Mouse (Mus musculus) kidney, adult 18-20 months (tissue): Measurements from ENCODE around the gene Duox1.

Experiments used
- DNase-seq: peaks from one replicate; pipeline ENCODE4 v3.0.0; 2021

Duox1 gene

DNA sequence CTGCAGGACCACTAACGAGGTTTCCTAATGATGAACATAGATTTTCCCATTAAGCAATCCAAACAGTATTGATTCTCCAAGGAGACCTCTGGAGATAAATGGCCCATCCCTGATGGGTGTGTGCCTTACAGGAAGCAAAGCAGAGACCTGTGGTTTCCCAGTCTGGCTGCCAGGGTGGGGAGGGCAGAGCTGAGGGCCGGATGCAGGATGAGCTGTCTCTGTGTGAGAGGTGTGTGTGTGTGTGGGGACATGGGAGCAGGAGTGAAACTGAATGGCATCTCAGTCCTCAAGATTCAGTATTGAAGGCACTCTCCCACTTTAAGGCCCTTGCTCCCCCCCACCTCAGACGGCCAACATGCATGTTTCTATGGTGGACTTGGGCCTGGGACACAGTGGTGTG lies 40.7 kb downstream of the Duox1 start:
- no peak for DNase-seq

DNA sequence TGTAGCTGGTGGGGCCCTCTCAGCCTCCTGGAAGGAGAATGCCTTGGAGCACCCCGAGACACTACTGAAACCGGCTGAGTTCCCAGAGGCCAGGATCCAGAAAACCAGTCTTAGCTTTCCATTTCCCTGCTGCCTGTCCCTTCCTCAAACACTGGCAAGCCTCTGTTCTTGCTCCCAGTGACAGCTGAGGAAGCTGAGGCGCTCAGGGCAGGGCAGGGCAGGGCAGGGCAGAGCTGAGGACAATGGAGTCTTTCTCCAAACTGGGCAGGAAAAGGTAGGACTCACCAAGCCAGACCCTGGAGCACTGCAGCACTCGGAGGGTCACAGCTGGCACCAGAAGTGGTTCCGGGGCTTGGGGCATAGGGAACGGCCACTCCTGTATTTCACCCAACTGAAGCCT lies 44.8 kb downstream of the Duox1 start:
- no peak for DNase-seq

DNA sequence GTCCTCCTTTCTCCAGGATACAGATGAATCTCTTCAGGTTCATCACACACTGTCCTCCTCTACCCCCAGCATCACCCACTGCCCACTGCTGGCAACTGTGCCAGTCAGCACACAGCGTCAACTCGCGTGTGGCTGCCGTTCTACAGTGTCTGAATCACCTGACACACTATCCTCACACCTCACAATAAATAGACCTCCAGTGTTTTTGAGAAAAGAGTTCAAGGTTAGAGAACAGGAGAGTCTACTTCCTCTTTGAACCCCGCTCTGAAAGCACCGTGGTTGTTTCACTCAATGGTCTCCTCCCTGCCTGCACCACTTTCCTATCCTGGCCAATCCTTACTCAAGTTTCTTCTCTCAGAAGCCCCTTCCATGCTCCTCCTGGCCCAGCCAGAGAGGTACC lies 45.7 kb downstream of the Duox1 start:
- DNase-seq = no peak

DNA sequence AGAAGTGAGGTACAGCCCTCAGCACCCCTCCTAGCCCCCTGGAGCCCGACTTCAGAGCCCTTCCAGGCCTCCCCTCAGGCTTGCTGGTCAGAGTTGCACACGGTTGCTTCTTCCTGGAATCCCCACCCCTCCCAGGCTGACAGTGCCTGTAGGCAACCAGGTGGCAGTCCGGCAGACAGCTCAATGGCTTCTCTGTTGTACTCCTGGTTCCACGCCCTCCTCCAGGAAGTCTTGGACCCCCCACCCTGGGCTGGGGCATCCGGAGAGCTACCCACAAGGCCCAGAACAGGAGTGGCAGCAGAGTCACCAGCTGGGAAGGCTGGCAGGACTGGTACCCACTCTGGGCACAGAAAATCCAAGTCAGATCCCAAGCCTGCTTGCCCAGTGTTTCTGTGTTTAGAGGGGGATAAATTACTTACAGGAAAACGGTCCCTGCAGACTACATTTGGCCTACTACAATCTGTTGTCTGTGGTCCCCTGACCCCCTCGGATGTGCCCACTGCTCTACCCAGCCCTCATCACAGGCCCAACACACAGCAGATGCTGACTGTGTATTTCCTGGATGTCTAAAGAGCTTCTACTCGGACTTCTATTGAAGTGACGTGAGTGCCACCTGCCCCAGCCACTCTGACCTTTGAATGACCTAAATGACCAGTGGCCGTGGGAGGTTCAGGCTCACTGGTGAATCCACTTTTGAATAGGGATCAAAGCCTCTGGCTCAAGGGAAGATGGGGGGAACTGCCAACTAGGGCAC lies 46.6 kb downstream of the Duox1 start:
- DNase-seq = no peak

DNA sequence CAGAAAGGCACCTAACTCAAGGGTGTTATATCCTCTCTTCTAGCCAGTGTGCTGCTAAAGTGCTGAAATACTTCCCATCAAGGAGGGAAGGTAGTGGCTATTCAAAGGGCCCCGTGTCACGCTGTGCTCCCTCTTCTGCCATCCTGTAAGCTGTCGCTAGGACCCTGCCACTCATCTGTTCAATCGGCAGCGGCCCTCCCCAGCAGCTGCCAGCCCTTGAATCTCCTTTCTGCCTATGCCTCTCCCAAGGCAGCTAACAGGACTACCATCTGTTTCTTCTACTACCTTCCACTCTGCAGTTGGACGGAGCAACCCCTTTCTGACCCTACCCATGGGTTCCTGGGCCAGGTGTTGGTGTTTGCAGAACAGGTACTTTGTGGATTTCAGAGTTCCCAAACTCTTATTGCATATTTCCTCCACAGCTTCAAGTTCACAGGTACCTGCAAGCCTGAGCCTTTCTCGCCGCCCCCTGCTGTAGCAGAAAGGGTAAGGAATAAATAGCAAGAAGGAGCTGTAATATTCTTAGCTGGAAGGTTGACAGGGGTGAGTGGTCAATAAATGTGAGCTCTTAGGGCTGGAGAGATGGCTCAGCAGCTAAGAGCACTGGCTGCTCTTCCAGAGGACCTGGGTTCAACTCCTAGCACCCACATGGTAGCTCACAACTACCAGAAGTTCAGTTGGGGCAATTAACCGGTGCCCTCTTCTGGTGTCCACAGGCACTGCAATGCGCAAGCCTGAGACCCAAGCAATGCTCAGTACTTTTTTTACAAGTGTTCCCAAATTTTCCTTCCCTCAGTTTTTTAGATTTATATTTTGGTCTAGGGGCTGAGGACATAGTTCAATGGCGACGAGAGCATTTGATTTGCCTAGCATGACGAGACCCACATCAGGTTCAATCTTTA lies 47.4 kb downstream of the Duox1 start:
- DNase-seq = no peak

GRCm38 (mm10) chr2:122364352-122364944 lies 49.0 kb downstream of the Duox1 start:
- no peak for DNase-seq

DNA sequence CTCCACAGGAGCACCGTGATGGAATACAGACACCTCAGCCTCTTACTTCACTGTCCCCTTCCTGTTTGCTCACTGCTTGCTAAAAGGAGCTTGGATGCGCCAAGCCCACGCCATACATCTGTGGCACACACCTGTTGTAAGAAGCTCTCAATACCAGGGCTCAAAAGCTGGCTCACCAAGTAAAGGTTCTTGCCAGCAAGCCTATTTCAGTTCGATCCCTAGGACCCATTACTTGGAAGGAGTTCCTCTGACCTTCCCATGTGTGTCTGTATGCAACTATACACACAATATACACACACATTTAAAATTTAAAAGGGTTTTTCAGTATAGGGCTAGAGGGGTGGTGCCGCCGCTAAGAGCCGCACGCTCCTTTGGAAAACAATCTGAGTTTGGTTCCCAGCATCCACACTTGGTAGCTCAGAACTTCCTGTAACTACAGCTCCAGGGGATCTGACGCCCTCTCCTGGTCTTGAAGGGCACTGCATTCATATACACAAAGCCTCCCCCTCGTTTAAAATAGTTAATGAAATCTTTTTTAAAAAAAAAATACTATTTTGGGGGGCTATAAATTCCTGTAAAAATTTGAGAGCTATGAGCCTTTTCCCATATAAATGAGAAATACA lies 49.9 kb downstream of the Duox1 start:
- no peak for DNase-seq

DNA sequence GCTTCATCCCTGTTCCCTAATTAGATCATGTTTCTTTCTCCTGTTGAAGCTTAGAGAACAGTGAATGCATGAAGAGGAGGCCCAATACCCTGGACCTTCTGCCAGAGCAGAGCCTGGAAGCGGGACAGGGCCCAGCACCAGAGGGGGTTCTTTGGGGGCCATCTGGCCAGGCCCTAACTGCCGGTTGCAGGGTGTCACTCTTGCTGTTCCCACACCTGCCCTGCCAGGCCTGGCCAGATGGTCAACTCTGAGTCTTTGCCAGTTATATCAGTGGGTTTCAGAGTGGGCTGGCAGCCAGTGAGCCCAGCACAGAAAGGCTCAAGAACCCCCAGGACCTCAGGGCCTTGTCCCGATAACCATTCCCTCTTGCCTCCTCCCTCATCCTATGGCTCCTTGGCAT lies 50.6 kb downstream of the Duox1 start:
- no peak for DNase-seq

GRCm38 (mm10) chr2:122366706-122367105 lies 51.2 kb downstream of the Duox1 start:
- DNase-seq = no peak

- no peak for DNase-seq
Observed at GRCm38 (mm10) chr2:122367181-122367580, 51.7 kb downstream of the Duox1 start.

- no peak for DNase-seq
Observed at GRCm38 (mm10) chr2:122367701-122368080, 52.2 kb downstream of the Duox1 start.

DNA sequence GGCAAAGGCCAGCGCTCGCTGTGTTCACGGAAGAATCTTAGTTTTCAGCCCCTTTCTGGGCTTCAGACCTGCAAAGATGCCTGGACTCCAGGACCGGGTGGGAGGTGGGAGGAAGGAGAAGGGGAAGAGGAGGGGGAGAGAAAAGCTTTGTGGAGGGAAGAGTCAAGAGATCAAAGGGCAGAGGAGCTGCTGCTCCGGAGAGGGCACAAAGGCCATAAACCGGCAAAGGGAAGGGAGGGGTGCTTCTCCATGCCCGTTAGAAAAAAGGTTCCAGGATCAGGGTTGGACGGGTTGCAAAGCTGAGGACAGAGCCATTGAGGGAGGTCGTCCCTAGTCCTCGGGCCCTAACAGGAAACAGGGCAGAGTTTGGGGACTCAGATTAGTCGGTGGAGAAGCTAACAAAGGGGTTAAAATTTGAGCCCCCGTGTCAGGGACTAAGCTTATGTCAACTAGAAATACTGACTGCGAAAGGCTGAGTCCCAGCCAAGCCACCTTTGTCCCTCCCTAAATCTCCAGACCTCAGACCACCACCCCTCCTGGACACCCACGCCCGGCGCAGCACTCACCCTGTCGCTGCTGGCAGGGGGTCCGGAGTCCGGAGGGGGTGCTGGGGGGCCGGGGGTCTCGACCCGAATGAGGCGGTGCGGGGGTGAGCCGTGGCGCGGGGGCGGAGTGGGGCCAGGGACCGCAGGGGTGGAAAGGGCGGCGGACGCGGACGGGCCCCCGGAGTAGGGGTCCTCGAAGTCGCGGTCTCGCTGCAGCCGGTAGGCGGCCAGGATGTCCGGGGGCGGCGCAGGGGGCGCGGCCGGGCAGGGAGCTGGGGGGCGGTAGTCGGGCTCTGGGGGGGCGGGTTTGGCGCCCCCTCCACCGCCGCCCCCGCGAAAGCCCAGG lies 52.9 kb downstream of the Duox1 start:
- peak; percentile 34 for DNase-seq

DNA sequence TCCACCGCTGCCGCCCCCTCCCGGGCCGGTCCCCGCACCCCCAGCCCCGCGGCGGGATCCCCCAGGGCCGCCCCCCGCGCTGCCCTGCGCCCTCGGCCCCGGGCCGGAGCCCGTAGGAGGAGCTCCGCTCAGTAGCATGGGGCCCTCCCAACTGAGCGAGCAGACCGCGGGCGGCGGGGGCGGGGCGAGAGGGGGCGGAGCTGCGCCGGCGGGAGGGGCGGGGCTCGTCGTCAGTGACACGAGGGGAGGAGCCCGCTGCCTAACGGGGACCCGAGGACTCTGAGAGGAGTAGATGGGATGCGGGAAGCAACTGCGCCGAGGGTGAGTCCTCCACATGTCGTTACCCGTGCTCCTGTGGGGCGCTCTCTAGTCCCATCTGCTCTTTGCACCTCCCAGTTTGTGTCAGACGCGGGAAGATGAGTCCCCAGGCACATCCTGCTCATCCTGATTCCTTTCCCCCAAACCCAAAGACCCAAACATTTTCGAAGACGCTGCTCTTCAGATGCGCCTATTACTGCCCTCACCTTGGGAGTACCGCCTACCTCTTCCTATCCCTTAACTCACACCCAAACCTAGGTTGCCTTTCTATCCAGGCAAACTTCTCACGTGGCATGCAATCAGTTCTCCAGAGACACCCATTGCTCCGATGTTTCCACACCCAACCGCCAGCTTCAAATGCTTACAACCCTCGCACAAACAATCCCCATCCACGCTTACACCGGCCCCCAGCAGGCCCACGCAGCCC lies 53.7 kb downstream of the Duox1 start, which contains the start of gene Shf:
Gene Shf, minus strand, starts transcription at position 168 of the 745 bp plus-strand sequence.
- peak; percentile 86 for DNase-seq

GRCm38 (mm10) chr2:122370101-122370750 lies 54.8 kb downstream of the Duox1 start:
- DNase-seq = no peak

- DNase-seq = no peak
Observed at GRCm38 (mm10) chr2:122372067-122372466, 56.6 kb downstream of the Duox1 start.

DNA sequence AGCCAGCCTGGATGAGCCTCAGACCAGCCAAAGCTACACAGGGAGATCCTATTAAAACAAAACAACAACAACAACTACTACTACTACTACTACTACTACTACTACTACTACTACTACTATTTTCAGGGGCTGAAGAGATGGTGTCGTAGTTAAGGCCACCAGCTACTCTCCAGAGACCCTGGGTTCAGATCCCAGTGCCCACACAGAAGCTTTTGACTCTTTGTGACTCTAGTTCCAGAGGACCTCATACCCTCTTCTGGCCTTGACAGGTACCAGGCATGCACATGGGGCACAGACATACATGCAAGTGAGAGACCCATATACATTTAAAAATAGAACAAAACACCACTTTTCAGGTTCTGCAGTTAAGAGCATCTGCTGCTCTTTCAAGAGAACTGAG lies 57.1 kb downstream of the Duox1 start:
- no peak for DNase-seq

DNA sequence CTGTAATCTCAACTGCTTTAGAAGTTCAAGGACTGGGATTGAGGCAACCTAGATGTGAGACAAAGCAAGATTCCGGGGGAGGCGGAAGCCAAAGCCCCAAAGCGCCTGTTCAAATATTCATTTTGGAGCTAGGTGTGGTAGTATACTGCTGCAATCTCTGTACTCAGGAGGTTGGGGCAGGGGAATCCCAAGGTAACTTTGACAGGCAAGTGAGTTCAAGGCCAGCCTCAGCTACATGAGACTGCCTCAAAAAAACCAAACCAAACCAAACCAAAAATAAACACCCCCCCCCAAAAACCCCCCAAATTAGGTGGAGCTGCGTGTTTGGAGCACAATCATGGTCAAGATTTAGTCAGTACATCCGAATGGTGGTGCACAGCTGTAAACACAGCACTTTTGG lies 58.5 kb downstream of the Duox1 start:
- DNase-seq = no peak

GRCm38 (mm10) chr2:122374666-122375331 lies 59.3 kb downstream of the Duox1 start:
- DNase-seq = no peak

DNA sequence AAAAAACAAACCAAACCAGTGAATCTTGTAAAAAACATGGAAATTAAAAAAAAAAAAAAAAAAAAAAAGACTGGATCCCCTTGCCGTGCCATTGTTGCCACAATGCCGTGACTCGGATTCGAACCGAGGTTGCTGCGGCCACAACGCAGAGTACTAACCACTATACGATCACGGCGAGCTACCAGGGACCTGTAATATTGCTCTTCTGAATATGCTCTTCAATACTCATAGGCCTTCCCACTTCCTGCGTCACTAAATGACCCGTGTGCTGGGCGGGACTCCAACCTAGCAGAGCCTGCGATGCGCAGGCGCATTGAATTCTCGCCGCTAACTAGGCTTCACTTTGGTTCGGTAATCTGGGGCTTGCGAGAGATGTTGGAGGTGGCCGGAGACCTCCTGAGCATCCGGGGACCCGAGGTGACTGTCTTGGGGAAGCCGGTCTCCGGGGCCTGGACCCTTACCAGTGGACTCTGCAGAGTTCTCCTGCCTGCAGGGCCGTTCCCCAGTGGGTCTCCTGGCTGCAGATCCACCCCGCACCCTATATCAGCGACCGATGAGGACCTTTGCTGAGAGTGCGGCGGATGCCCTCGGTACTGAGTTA lies 60.0 kb downstream of the Duox1 start:
- peak; percentile 95 for DNase-seq

DNA sequence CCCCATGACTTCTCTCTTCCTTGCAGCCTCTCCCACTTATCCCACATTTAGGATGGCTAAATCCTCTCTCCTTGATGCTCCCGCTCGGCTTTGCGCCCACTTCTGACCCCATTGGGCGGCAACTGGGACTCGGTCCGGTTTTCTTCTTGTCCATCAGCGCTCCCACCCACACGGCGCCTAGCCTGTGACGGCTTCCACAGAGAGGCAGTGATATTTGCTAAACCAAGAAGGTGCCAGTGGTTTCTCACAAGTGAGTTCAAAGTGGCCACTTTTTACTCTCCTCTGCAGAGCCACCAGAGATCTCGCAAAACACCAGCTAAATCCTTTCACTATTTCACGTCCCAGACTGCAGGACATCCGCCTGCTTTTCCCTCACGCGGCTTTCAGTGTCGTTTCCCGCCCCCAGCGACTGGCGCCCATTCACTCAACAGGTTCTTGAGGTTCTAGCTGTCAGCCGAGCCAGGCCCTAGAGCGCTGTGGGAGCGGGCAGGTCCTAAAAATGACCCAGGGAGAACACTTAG lies 60.6 kb downstream of the Duox1 start:
- DNase-seq = peak; percentile 61
